7 mouse cellular contexts compared by ENCODE assay signal in the genomic region with DNA sequence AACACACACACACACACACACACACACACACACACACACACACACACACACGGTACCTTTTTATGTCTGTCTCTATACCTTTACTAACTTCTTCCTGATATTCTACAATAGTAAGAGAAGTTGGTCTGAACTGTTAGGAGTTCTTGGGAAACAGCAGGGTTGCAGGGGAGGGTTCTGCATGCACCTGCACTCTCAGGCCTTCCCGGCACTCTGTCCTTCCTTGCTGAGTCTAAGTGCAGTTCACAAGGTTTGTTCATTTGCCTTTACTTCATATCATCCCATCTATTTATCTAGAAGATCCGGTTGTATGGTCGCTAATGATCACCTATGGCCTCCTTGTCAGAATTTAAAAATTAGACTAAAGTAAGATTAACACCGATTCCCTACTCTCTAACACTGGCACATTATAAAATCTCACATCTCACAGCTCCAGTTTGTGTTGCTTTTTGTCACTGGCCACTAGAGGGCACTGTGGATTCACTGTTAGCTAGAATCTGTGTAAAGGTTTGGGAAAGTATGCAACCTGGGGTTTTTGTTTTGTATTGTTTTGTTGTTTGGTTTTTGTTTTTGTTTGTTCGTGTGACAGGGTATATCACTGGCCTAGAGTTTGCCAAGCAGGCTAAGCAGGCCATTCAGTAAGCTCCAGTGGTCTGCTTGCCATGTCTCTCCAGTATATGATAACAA.
DNase-seq lines count a peak whose midpoint lies in the region; ATAC-seq and TF ChIP-seq lines count a peak whose summit lies in the region.

No protein-coding gene starts in this region.

- peaks cover 4% of the 10 kb centered on the region; the same call in 1 of the 2 replicates for H3K4me1 ChIP-seq in thymus, adult 2 months (replicated peaks; ENCODE audit: control insufficient read depth, insufficient read depth, low read length)
- no peaks in the 10 kb centered on the region for H3K4me1 ChIP-seq in embryonic fibroblast, embryonic 13.5 days (ENCODE audit: control insufficient read depth, insufficient read depth, low read length)
- H3K4me1 ChIP-seq in intestine, embryonic 15.5 days (replicated peaks), result no peaks in the 10 kb centered on the region
- H3K4me1 ChIP-seq in lung, adult 2 months (ENCODE audit: control insufficient read depth, insufficient read depth, low read length), result no peaks in the 10 kb centered on the region

- H3K27ac ChIP-seq in thymus, adult 2 months (ENCODE audit: control insufficient read depth, insufficient read depth, low read length), result peak overlapping the region; percentile 91
- H3K27ac ChIP-seq in embryonic fibroblast, embryonic 13.5 days (ENCODE audit: insufficient read depth, low read length), result no peak overlapping the region
- no peak overlapping the region for H3K27ac ChIP-seq in intestine, embryonic 15.5 days

- no peak for TF ChIP-seq POLR2A in thymus, adult 2 months (IDR thresholded peaks at IDR 0.05; ENCODE audit: control insufficient read depth, extremely low read depth, insufficient read depth, low read length, poor library complexity)
- TF ChIP-seq POLR2A in embryonic fibroblast, embryonic 13.5 days (IDR thresholded peaks at IDR 0.05; ENCODE audit: low read depth, low read length), result no peak
- no peak for TF ChIP-seq POLR2A in lung, adult 2 months (IDR thresholded peaks at IDR 0.05; ENCODE audit: borderline replicate concordance, extremely low read depth, low read depth, low read length)

- no peaks in the 10 kb centered on the region for H3K27me3 ChIP-seq in thymus, adult 2 months (ENCODE audit: control insufficient read depth, insufficient read depth, low read length)
- no peaks in the 10 kb centered on the region for H3K27me3 ChIP-seq in intestine, embryonic 15.5 days (replicated peaks)

- no peaks in the 10 kb centered on the region for H3K9me3 ChIP-seq in intestine, embryonic 15.5 days

- peak; percentile 60 for DNase-seq in thymus, adult 2 months
- DNase-seq in thymus, adult 18-20 months, result no peak
- DNase-seq in adipocyte (ENCODE audit: low spot score), result peak; percentile 86
- DNase-seq in lung, adult 2 months, result peak; percentile 13

- TF ChIP-seq CTCF in thymus, adult 2 months (IDR thresholded peaks at IDR 0.05; ENCODE audit: borderline replicate concordance, control insufficient read depth, extremely low read depth, insufficient read depth, low read length, poor library complexity), result no peak
- 0 out of 2 replicates have a peak, but pooled peaks have one; percentile 22 for TF ChIP-seq CTCF in embryonic fibroblast, embryonic 13.5 days (IDR thresholded peaks at IDR 0.05; ENCODE audit: borderline replicate concordance, insufficient read depth, low read length)
- TF ChIP-seq CTCF in lung, adult 2 months (IDR thresholded peaks at IDR 0.05; ENCODE audit: insufficient read depth, low read length), result peak; percentile 32; the same call in 1 of the 2 replicates

- peak; percentile 58; the same call in 1 of the 2 replicates for ATAC-seq in intestine, embryonic 15.5 days
- peak; percentile 85 for ATAC-seq in neutrophil, adult 5-6 weeks (ENCODE audit: extremely low read depth, insufficient number of reproducible peaks, low FRiP score, poor library complexity, severe bottlenecking)

- H3K4me3 ChIP-seq in thymus, adult 2 months (ENCODE audit: control insufficient read depth, insufficient read depth, low read length), result peak overlapping the region; percentile 14; the same call in 1 of the 2 replicates
- H3K4me3 ChIP-seq in embryonic fibroblast, embryonic 13.5 days (ENCODE audit: insufficient read depth, low read length), result no peak overlapping the region
- H3K4me3 ChIP-seq in intestine, embryonic 15.5 days (replicated peaks), result no peak overlapping the region
- H3K4me3 ChIP-seq in lung, adult 2 months (replicated peaks; ENCODE audit: extremely low read depth, low read depth, low read length), result no peak overlapping the region

- no peaks in the 10 kb centered on the region for H3K36me3 ChIP-seq in thymus, adult 2 months (ENCODE audit: control insufficient read depth, insufficient read depth, low read length)
- H3K36me3 ChIP-seq in intestine, embryonic 15.5 days, result no peaks in the 10 kb centered on the region

- no peak overlapping the region for H3K4me2 ChIP-seq in intestine, embryonic 15.5 days (replicated peaks)

- H3K9ac ChIP-seq in intestine, embryonic 15.5 days, result no peak overlapping the region

- 6% methylated on average over 6 of the region's 6 CpGs for WGBS in thymus, adult 2 months
- 31% methylated on average over 6 of the region's 6 CpGs for WGBS in intestine, embryonic 15.5 days
- 31% methylated on average over 6 of the region's 6 CpGs for WGBS in lung, adult 2 months

Comparison
In these comparisons a context has a peak if more than half of its experiments do, and no peak if none do; other contexts are left out.
1. DNase-seq: peak in thymus, adult 2 months (single experiment), adipocyte (single experiment) and lung, adult 2 months (single experiment); none in thymus, adult 18-20 months (0 of 2).